Mouse (Mus musculus): Measurements from ENCODE around the gene Gm20850. TPM values are rescaled to one million over a fixed set of nuclear protein-coding genes. Genes with fewer than 3 reads are reported as not detected.

Gene Gm20850
- not detected for polyA plus RNA-seq (2014; fragmentation: Illumina TruSeq; extraction: RNeasy Lipid Tissue Mini Kit (QIAGEN cat#74804); ENCODE audit: low read depth, low replicate concordance)

DNA sequence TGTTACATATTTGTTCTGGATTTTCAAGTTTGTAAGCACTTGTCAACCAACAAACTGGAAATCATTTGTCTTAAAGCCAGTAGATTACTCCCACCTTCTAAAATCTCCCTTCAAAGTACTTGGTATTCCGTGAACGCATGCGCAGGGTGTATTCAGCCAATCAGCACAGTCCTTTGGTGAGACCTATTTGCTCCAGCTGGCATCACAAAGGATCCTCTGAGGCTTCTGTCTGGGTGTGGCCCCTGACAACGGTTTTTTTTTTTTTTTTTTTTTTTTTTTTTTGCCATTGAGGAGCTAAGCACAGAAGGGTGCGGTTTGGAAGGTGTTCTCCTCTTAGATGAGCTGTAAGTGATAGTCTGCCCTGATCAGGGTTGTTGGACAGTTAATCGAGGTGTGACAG is at the start of gene Gm20850:
Gene Gm20850, plus strand, starts transcription at position 301 of the 400 bp plus-strand sequence.

Measured in liver, adult 10 weeks (tissue).